Mouse (Mus musculus): ENCODE measurements around the gene H2afx.

DNA sequence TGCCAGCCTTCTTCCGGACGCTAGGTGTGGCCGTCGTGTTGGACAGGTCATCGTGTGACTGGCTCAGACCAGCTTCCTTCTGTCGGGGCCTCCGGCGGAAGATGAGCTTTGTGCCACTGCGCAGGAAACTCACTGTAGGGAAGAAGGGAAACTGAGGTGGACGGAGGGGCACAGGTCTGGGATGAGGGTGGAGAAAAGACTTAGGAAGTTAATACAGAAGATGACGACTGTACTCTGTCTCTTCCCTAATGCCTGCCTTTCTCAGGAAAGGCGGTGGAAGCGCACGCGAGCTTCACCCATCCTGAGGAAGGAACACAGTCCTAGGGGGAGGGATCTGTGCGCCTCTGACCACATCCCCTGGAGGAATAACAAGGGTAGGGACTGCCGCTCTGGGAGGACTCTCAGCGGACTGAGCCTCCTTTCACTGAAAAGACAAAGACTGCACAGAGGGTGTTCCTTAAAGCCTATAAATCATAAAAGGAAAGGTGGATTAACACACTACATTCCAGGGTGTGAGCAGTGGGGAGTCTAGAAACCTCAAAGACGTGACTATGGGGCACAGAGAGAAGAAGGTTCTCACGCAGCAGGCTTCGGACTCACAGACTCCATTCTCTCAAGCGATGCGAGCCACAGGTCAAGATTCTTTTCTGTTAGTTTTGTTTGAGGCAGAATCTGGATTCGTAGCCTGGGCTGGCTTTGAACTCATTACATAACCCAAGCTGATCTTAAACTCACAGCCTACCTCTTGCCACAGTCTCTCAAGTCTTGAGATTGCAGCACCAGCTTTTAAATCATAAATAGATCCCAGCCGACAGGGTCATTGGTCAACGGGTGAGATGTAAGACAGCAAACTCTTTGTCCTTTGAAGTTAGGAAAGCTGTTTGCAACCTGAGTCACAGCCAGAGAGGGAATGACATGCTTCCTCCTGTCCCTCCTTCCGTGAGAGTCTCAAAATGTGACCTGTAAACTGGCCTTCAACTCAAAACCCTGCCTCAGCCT is 23.1 kb upstream of the H2afx start:
- no peak for TF ChIP-seq ZNF384 (IDR thresholded peaks at IDR 0.05; ENCODE audit: low read depth, low read length)
- TF ChIP-seq HCFC1 (IDR thresholded peaks at IDR 0.05; ENCODE audit: borderline replicate concordance, insufficient read depth, low read length), result no peak
- no peak for TF ChIP-seq CHD2 (IDR thresholded peaks at IDR 0.05; ENCODE audit: low read depth, low read length)
